Mouse (Mus musculus): Measurements from ENCODE around the gene Smyd1. TPM values are rescaled to one million over a fixed set of nuclear protein-coding genes. Genes with fewer than 3 reads are reported as not detected.
"Not testable (repeated sequence)": the region's sequence is repeated elsewhere in the genome, so short reads cannot be mapped to it uniquely, and the experiment has no call there.

Gene Smyd1
- polyA plus RNA-seq, 1 experiment from 2014 or later = 97.1 TPM

DNA sequence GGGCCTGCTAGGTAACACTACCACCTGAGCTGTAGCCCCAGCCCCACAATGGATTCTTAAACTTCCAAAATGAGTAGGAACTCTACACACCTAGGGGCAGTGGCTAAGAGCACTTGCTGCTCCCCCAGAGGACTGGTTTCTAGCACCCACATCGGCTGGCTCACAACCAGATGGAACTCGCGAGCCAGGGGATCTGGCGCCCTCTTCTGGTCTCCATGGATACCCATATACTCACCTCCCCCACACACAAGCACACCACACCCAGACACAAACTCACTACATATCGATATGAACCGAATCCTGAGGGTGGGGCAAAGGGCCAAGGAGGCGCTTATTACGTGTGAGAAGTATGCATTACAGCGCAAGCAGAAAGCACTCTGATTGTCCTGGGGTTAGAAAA is 26.0 kb upstream of the Smyd1 start:
- 92% methylated on average over 9 of the region's 9 CpGs for WGBS
- H3K9me3 ChIP-seq (replicated peaks) = no peaks in the 10 kb centered on the region
- no peak overlapping the region for H3K27ac ChIP-seq
- H3K9ac ChIP-seq = no peak overlapping the region
- no peak overlapping the region for H3K4me3 ChIP-seq
- no peaks in the 10 kb centered on the region for H3K4me1 ChIP-seq (replicated peaks)
- H3K36me3 ChIP-seq = no peaks in the 10 kb centered on the region
- no peak for ATAC-seq (replicated peaks; ENCODE audit: insufficient number of reproducible peaks, insufficient read depth, low FRiP score, low read depth)
- no peaks in the 10 kb centered on the region for H3K27me3 ChIP-seq
- H3K4me2 ChIP-seq = no peak overlapping the region

DNA sequence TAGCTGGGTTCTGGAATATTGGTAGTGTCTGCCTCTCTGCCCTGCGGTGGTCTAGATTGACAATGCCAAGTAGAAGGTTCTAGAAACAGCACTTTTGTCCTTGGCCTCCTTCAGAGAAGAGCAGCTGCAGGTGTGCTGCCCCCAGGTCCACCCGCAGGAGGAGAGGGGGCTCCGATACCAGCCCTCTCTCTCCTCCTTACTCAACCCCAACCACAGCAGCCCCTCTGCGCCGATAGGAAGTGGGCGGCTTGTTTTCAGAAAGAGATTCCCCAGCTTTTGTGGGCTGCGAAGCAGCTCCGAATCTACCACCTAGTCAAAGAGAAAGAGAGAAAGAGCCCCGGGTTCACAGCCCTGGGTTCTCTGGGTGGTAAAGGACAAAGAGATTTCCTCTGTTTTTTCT is 19.1 kb upstream of the Smyd1 start:
- Histone ChIP-seq H3K36me3 (no peaks in the 10 kb centered on the region), H3K9ac (no peak overlapping the region), H3K9me3 (replicated peaks) (no peaks in the 10 kb centered on the region), H3K27ac (no peak overlapping the region), H3K4me1 (replicated peaks) (no peaks in the 10 kb centered on the region), H3K4me2 (no peak overlapping the region), H3K4me3 (no peak overlapping the region), H3K27me3 (no peaks in the 10 kb centered on the region)
- no peak for ATAC-seq (replicated peaks; ENCODE audit: insufficient number of reproducible peaks, insufficient read depth, low FRiP score, low read depth)
- WGBS = 86% methylated on average over 9 of the region's 9 CpGs

DNA sequence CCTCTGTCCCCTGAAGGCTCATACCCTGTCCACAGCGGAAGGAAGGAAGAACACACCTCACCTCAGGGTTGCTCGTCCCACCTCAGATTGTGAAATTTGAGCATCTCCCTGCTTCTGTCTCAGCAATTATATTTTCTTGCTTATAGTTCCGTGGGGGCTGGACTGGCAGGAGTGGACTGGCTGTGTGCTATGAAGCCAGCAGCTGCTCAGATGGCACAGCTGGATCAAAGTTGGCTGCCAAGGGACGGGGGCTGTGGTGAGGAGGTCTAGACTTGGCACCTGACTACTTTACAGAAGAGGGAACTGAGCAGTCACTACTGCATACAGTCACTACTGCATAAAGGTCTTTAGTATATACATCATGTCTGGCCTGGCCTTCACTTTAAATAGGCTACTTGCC is 17.3 kb upstream of the Smyd1 start:
- no peak overlapping the region for H3K4me2 ChIP-seq
- ATAC-seq (replicated peaks; ENCODE audit: insufficient number of reproducible peaks, insufficient read depth, low FRiP score, low read depth) = no peak
- no peak overlapping the region for H3K4me3 ChIP-seq
- no peak overlapping the region for H3K27ac ChIP-seq
- 79% methylated on average over 4 of the region's 4 CpGs for WGBS
- H3K36me3 ChIP-seq = no peaks in the 10 kb centered on the region
- H3K27me3 ChIP-seq = no peaks in the 10 kb centered on the region
- no peak overlapping the region for H3K9ac ChIP-seq
- H3K4me1 ChIP-seq (replicated peaks) = no peaks in the 10 kb centered on the region
- no peaks in the 10 kb centered on the region for H3K9me3 ChIP-seq (replicated peaks)

DNA sequence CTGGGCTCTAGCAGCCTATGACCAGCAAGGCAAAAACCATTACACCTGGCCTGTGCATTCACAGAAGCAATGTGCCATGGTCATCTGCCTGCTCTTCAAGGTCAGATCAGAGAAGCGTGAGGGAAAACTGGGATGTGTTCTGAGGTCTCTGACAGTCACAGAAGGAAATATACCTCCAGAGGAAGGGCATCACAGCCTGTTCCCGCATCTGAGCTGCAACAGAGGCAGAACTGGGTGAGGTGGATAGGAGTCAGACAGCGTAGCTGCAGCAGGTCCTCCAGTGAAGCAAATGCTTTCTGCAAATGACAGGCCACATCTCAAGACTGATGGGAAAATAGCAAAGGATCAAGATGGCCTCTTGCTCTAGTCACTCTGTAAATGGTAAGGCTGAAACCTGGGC is 16.9 kb upstream of the Smyd1 start:
- WGBS = 76% methylated on average over 3 of the region's 3 CpGs
- no peak overlapping the region for H3K4me3 ChIP-seq
- no peaks in the 10 kb centered on the region for H3K4me1 ChIP-seq (replicated peaks)
- no peak overlapping the region for H3K4me2 ChIP-seq
- no peaks in the 10 kb centered on the region for H3K36me3 ChIP-seq
- H3K9ac ChIP-seq = no peak overlapping the region
- H3K27me3 ChIP-seq = no peaks in the 10 kb centered on the region
- no peak overlapping the region for H3K27ac ChIP-seq
- no peaks in the 10 kb centered on the region for H3K9me3 ChIP-seq (replicated peaks)
- no peak for ATAC-seq (replicated peaks; ENCODE audit: insufficient number of reproducible peaks, insufficient read depth, low FRiP score, low read depth)

DNA sequence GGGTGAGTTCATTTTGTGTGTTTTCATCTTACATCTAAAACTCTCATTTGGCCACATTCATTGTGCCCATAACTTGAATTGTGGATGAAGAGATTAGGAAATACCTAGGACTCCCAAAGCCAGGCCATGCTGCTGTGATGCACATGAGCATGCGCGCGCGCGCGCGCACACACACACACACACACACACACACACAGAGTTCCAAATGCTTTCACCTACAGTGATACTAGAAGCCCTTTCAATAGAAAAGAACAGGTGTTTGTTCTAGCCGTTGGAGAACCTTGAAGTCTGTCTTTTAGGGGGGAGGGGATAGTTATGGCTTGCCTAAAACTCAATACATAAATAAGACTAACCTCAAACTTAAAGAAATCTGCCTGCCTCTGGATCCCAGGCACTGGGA is 15.6 kb upstream of the Smyd1 start:
- Histone ChIP-seq H3K4me1 (replicated peaks) (no peaks in the 10 kb centered on the region), H3K27ac (no peak overlapping the region), H3K9me3 (replicated peaks) (no peaks in the 10 kb centered on the region), H3K9ac (no peak overlapping the region), H3K4me3 (no peak overlapping the region), H3K27me3 (no peaks in the 10 kb centered on the region), H3K36me3 (no peaks in the 10 kb centered on the region), H3K4me2 (no peak overlapping the region)
- 94% methylated on average over 8 of the region's 8 CpGs for WGBS
- no peak for ATAC-seq (replicated peaks; ENCODE audit: insufficient number of reproducible peaks, insufficient read depth, low FRiP score, low read depth)

DNA sequence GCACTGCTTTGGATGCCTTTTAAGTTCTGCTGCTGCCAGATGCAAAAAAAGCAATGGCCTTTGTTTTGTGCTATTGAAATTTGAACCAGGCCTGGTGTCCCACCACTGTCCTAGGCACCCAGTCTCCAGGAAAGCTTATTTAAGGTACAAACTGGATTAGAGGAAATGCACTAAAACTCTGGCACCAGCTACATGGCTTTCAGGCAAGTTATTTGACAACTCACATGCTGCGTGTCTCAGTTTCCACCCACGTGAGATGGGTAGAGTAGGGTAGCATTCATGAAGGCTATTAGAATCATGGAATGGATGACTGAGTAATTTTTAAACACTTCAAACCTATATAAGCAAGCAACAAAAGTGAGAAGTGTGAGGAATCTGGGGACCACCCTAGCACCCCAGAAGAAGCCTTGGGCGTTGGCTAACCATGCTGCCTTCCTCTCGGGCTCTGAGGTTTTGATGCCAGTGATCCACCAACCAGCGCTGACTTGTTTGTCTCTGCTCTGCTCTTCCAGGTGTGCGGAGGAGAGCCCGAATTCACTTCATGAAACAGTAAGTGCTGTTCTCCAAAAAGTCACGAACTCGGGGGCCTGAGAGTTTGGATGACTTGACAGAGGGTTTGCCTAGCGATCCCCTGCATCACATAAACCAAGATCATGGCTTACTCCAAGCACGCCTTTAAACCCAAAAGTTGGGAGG is 11.7 kb upstream of the Smyd1 start:
- ATAC-seq (replicated peaks; ENCODE audit: insufficient number of reproducible peaks, insufficient read depth, low FRiP score, low read depth) = no peak
- no peak overlapping the region for H3K27ac ChIP-seq
- no peak overlapping the region for H3K4me3 ChIP-seq
- no peaks in the 10 kb centered on the region for H3K27me3 ChIP-seq
- no peaks in the 10 kb centered on the region for H3K4me1 ChIP-seq (replicated peaks)
- H3K9ac ChIP-seq = no peak overlapping the region
- no peaks in the 10 kb centered on the region for H3K36me3 ChIP-seq
- no peaks in the 10 kb centered on the region for H3K9me3 ChIP-seq (replicated peaks)
- no peak overlapping the region for H3K4me2 ChIP-seq
- 86% methylated on average over 11 of the region's 11 CpGs for WGBS

DNA sequence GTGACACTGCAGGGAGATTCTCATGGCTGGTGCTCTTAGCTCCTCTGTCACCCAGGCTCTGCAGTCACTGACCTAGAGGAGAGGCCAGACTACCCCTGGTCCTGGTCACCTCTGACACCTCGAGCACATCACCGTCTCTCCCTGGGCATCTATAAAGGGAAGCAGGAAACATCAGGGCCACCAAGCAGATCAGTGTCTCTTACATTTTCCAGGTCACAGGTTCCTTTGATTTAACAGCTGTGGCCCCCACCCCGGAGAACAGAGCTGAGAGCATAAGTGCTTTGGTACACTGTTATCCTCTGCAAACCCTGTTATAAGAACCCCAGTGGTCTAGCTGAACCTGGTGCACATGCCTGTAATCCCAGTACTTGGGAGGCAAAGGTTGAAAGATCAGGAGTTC is 11.0 kb upstream of the Smyd1 start:
- Histone ChIP-seq H3K9me3 (replicated peaks) (no peaks in the 10 kb centered on the region), H3K4me2 (no peak overlapping the region), H3K9ac (no peak overlapping the region), H3K27ac (no peak overlapping the region), H3K36me3 (no peaks in the 10 kb centered on the region), H3K4me1 (replicated peaks) (no peaks in the 10 kb centered on the region), H3K4me3 (no peak overlapping the region), H3K27me3 (no peaks in the 10 kb centered on the region)
- ATAC-seq (replicated peaks; ENCODE audit: insufficient number of reproducible peaks, insufficient read depth, low FRiP score, low read depth) = no peak
- WGBS = 53% methylated on average over 3 of the region's 3 CpGs

DNA sequence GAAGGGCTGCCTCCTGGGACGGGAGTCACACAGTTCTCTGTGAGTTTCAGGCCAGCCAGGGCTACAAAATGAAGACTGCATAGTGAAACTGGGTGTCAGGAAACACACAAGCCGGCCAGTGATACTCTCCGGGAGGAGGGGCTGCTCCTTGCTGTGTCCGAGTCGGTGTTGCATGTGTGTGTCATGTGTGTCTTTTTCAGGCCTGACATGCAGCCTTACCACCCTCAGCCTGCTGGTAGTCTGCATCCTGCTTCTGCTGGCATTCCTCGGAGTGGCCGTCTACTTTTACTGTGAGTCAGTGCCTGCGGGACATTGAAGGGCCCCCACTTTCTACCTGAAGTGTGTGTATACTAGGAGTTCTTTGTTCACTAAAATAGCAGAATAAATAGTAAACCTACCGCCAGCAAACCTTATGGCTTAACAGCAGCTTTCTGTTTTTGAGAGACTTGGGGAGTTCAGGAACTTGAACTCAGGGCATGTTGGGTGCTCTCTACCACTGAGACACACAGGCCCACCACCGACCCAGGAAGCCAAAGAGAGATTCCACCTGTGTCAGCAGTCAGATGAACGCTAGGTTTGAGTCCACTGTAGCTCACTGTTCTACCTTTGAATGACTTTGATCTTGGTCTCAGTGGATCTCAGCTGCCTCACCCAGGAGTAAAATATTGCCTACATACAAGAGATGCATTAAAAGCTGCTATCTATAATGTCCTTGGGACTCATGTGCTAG is 10.4 kb upstream of the Smyd1 start:
- H3K9ac ChIP-seq = no peak overlapping the region
- H3K4me2 ChIP-seq = no peak overlapping the region
- WGBS = 78% methylated on average over 11 of the region's 11 CpGs
- no peak overlapping the region for H3K4me3 ChIP-seq
- H3K9me3 ChIP-seq (replicated peaks) = no peaks in the 10 kb centered on the region
- ATAC-seq (replicated peaks; ENCODE audit: insufficient number of reproducible peaks, insufficient read depth, low FRiP score, low read depth) = no peak
- no peak overlapping the region for H3K27ac ChIP-seq
- no peaks in the 10 kb centered on the region for H3K27me3 ChIP-seq
- no peaks in the 10 kb centered on the region for H3K36me3 ChIP-seq
- H3K4me1 ChIP-seq (replicated peaks) = no peaks in the 10 kb centered on the region

DNA sequence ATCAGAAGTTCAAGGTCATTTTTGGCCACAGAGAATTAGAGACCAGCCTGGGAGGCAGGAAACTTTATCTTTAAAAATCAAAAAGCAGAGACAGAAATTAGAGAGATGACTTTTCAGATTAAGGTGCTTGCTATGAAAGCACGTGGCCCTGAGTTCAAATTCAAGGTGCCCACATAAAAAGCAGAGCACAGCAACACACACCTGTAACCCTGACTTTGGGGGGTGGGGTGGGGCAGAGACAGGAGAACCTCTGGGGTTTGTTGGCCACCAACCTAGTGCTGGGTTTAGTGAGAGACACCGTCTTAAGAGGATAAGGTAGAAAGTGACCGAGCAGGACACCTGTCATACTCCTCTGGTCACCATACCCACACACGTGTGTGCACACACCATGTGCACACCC is 9.5 kb upstream of the Smyd1 start:
- H3K9ac ChIP-seq; H3K36me3 ChIP-seq; ATAC-seq (replicated peaks; ENCODE audit: insufficient number of reproducible peaks, insufficient read depth, low FRiP score, low read depth); H3K27me3 ChIP-seq; H3K4me2 ChIP-seq; H3K27ac ChIP-seq; H3K4me3 ChIP-seq; H3K9me3 ChIP-seq (replicated peaks); H3K4me1 ChIP-seq (replicated peaks): not testable (repeated sequence)
- 81% methylated on average over 2 of the region's 4 CpGs for WGBS

DNA sequence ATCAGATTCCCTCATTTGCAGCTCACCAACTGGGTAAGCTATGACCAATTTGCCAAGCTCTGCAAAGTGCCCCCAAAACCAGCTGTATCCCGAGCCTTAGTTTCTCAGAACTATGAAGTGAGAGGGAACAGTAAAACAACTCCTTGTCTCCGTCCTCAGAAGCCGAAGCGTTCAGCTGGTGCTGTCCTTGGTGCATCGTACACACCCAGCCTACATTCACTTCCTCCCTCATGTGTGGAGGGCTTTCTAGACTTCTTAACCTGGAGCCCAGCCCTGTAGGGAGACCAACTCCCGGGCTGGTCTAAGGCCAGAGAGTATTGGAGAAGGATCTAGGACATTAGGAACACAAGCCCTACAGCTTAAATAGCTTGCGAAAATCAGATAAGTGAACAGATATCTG is 8.5 kb upstream of the Smyd1 start:
- WGBS = 72% methylated on average over 7 of the region's 7 CpGs
- H3K27ac ChIP-seq = no peak overlapping the region
- no peaks in the 10 kb centered on the region for H3K36me3 ChIP-seq
- no peaks in the 10 kb centered on the region for H3K4me1 ChIP-seq (replicated peaks)
- H3K27me3 ChIP-seq = no peaks in the 10 kb centered on the region
- no peaks in the 10 kb centered on the region for H3K9me3 ChIP-seq (replicated peaks)
- H3K4me2 ChIP-seq = no peak overlapping the region
- no peak overlapping the region for H3K4me3 ChIP-seq
- ATAC-seq (replicated peaks; ENCODE audit: insufficient number of reproducible peaks, insufficient read depth, low FRiP score, low read depth) = no peak
- no peak overlapping the region for H3K9ac ChIP-seq

DNA sequence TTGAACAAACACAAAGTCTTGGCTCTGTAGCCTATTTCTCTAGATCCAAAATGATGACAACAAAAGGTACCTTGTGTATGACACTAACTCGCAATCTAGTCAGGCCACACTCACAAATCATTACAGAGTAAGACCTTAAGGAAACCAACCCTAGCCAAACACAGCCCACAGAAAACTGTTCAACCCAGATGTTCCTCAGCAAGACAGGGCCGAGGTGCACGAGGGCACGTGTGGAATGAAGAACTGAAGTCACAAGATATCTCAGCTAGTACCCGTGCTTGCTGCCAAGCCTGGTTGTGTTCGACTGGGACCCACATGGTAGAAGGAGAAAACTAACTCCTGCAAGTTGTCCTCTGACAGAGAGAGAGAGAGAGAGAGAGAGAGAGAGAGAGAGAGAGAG is 7.8 kb upstream of the Smyd1 start:
- 77% methylated on average over 6 of the region's 6 CpGs for WGBS
- H3K4me2 ChIP-seq = no peak overlapping the region
- H3K4me3 ChIP-seq = no peak overlapping the region
- H3K4me1 ChIP-seq (replicated peaks) = no peaks in the 10 kb centered on the region
- ATAC-seq (replicated peaks; ENCODE audit: insufficient number of reproducible peaks, insufficient read depth, low FRiP score, low read depth) = no peak
- no peak overlapping the region for H3K27ac ChIP-seq
- H3K36me3 ChIP-seq = no peaks in the 10 kb centered on the region
- no peaks in the 10 kb centered on the region for H3K27me3 ChIP-seq
- no peak overlapping the region for H3K9ac ChIP-seq
- H3K9me3 ChIP-seq (replicated peaks) = no peaks in the 10 kb centered on the region

DNA sequence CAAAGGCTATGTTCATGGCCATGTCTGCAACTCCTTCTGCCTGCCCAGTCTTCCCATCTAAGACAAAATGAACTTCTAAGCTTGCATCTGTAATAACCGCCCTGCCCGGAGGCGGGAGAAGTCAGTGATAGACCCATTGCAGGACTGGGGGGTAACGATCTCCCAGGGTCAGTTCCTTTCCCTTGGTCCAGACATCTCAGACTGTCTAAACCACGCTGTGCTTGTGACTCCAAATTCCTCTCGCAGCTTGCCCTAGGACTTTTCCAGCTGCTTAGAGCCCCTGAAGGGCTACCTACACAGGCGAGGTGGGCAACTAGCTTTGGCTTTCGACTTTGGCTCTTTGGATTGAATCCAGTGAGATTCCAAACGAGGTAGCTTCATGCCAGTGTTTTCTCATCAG is 2.8 kb upstream of the Smyd1 start:
- 82% methylated on average over 9 of the region's 9 CpGs for WGBS
- ATAC-seq (replicated peaks; ENCODE audit: insufficient number of reproducible peaks, insufficient read depth, low FRiP score, low read depth) = no peak
- Histone ChIP-seq H3K36me3 (no peaks in the 10 kb centered on the region), H3K4me1 (replicated peaks) (no peaks in the 10 kb centered on the region), H3K27me3 (no peaks in the 10 kb centered on the region), H3K27ac (no peak overlapping the region), H3K4me3 (no peak overlapping the region), H3K4me2 (no peak overlapping the region), H3K9me3 (replicated peaks) (no peaks in the 10 kb centered on the region), H3K9ac (no peak overlapping the region)

Measured in heart, embryonic 15.5 days (tissue).